Mouse (Mus musculus): ENCODE data around the gene Eps15l1. TPM values are rescaled to one million over a fixed set of nuclear protein-coding genes. Genes with fewer than 3 reads are reported as not detected.

The Eps15l1 gene
- polyA plus RNA-seq, 1 experiment, result 22.8 TPM

- H3ac ChIP-seq (ENCODE audit: control insufficient read depth, insufficient read length), result no peak overlapping the region
- no peaks in the 10 kb centered on the region for H3K27me3 ChIP-seq (ENCODE audit: control insufficient read depth, insufficient read depth, insufficient read length)
- TF ChIP-seq MAX (IDR thresholded peaks at IDR 0.05; ENCODE audit: low read depth) (no peak), POLR2AphosphoS2 (IDR thresholded peaks at IDR 0.05; ENCODE audit: insufficient read length, low read depth) (no peak), TCF12 (IDR thresholded peaks at IDR 0.05; ENCODE audit: insufficient read depth, poor library complexity, severe bottlenecking) (no peak), USF1 (IDR thresholded peaks at IDR 0.05; ENCODE audit: low read depth) (no peak), REST (IDR thresholded peaks at IDR 0.05; ENCODE audit: insufficient read depth, insufficient read length) (no peak), POLR2A (IDR thresholded peaks at IDR 0.05; ENCODE audit: insufficient read length, low read depth) (no peak), TCF3 (IDR thresholded peaks at IDR 0.05; ENCODE audit: insufficient read length, low read depth) (no peak), CEBPB (IDR thresholded peaks at IDR 0.05; ENCODE audit: insufficient read depth, poor library complexity, severe bottlenecking) (no peak), MYOG (IDR thresholded peaks at IDR 0.05; ENCODE audit: control insufficient read depth in 1 of 3, insufficient read depth in 1 of 3, insufficient read length in 2 of 3, low read depth in 2 of 3) (no peak), E2F4 (IDR thresholded peaks at IDR 0.05; ENCODE audit: insufficient read depth) (no peak), SRF (IDR thresholded peaks at IDR 0.05; ENCODE audit: control insufficient read depth, insufficient read length, low read depth) (no peak), MYOD1 (IDR thresholded peaks at IDR 0.05; ENCODE audit: control insufficient read depth in 1 of 3, insufficient read length in 2 of 3, low read depth in 2 of 3) (no peak)
- no peaks in the 10 kb centered on the region for H3K79me2 ChIP-seq (ENCODE audit: control insufficient read depth, insufficient read depth)
- H3K4me3 ChIP-seq, result no peak overlapping the region
- H3K4me2 ChIP-seq (ENCODE audit: low read depth), result no peak overlapping the region
- peaks cover 29% of the 10 kb centered on the region for H3K36me3 ChIP-seq (ENCODE audit: control insufficient read depth, insufficient read depth)
These were observed 38.9 kb downstream of the Eps15l1 start for GRCm38 (mm10) chr8:72382395-72382794.

DNA sequence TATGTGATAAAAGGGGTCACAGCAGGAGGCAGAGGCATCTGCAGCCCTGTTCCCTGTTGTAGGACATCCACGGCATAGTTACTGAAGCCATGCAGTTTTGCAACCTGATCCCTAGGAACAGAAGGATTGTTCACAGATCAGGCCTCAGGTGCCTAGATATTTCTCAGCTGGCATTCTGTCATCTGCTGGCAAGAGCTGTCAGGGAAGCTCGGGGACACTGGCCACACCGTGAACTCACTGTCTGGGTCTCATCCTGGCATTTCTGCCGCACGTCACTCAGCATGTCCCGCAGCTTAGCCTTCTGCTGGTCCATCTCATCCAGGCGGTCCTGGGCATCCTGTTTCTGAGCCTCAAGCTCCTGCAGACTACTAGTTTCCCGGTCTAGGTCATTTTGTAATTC is 40.6 kb downstream of the Eps15l1 start:
- Histone ChIP-seq H3K36me3 (ENCODE audit: control insufficient read depth, insufficient read depth) (peaks cover 31% of the 10 kb centered on the region), H3K79me2 (ENCODE audit: control insufficient read depth, insufficient read depth) (no peaks in the 10 kb centered on the region), H3K4me2 (ENCODE audit: low read depth) (no peak overlapping the region), H3K27me3 (ENCODE audit: control insufficient read depth, insufficient read depth, insufficient read length) (no peaks in the 10 kb centered on the region), H3ac (ENCODE audit: control insufficient read depth, insufficient read length) (no peak overlapping the region), H3K4me3 (no peak overlapping the region)
- no peak for TF ChIP-seq REST (IDR thresholded peaks at IDR 0.05; ENCODE audit: insufficient read depth, insufficient read length)
- TF ChIP-seq POLR2A (IDR thresholded peaks at IDR 0.05; ENCODE audit: insufficient read length, low read depth), result no peak
- no peak for TF ChIP-seq USF1 (IDR thresholded peaks at IDR 0.05; ENCODE audit: low read depth)
- no peak for TF ChIP-seq TCF3 (IDR thresholded peaks at IDR 0.05; ENCODE audit: insufficient read length, low read depth)
- TF ChIP-seq MAX (IDR thresholded peaks at IDR 0.05; ENCODE audit: low read depth), result no peak
- no peak for TF ChIP-seq MYOD1 (IDR thresholded peaks at IDR 0.05; ENCODE audit: control insufficient read depth in 1 of 3, insufficient read length in 2 of 3, low read depth in 2 of 3)
- no peak for TF ChIP-seq POLR2AphosphoS2 (IDR thresholded peaks at IDR 0.05; ENCODE audit: insufficient read length, low read depth)
- no peak for TF ChIP-seq CEBPB (IDR thresholded peaks at IDR 0.05; ENCODE audit: insufficient read depth, poor library complexity, severe bottlenecking)
- TF ChIP-seq TCF12 (IDR thresholded peaks at IDR 0.05; ENCODE audit: insufficient read depth, poor library complexity, severe bottlenecking), result no peak
- no peak for TF ChIP-seq E2F4 (IDR thresholded peaks at IDR 0.05; ENCODE audit: insufficient read depth)
- TF ChIP-seq MYOG (IDR thresholded peaks at IDR 0.05; ENCODE audit: control insufficient read depth in 1 of 3, insufficient read depth in 1 of 3, insufficient read length in 2 of 3, low read depth in 2 of 3), result no peak
- TF ChIP-seq SRF (IDR thresholded peaks at IDR 0.05; ENCODE audit: control insufficient read depth, insufficient read length, low read depth), result no peak

DNA sequence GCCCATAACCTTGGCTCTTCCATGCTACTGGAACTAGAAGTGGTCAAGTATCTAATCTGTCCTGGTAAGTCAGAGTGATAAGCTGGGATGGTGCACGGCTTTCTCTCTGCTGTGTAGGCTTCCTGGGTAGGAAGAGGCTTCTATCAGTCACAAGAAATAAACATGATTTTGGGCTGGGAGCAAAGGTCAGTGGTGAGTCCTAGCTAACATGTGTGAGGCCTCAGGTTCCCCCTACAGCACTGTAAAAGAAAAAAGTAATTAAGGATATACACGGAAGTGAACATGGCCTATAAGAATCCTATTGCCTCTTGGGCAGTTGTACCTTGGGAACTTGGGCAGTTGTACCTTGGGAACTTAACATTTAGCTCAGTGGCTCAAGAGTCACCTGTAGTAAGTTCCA is 44.4 kb downstream of the Eps15l1 start:
- Histone ChIP-seq H3K36me3 (ENCODE audit: control insufficient read depth, insufficient read depth) (peaks cover 29% of the 10 kb centered on the region), H3ac (ENCODE audit: control insufficient read depth, insufficient read length) (no peak overlapping the region), H3K4me3 (no peak overlapping the region), H3K79me2 (ENCODE audit: control insufficient read depth, insufficient read depth) (no peaks in the 10 kb centered on the region), H3K4me2 (ENCODE audit: low read depth) (no peak overlapping the region), H3K27me3 (ENCODE audit: control insufficient read depth, insufficient read depth, insufficient read length) (no peaks in the 10 kb centered on the region)
- TF ChIP-seq TCF3 (IDR thresholded peaks at IDR 0.05; ENCODE audit: insufficient read length, low read depth) (no peak), USF1 (IDR thresholded peaks at IDR 0.05; ENCODE audit: low read depth) (no peak), MAX (IDR thresholded peaks at IDR 0.05; ENCODE audit: low read depth) (no peak), E2F4 (IDR thresholded peaks at IDR 0.05; ENCODE audit: insufficient read depth) (no peak), MYOG (IDR thresholded peaks at IDR 0.05; ENCODE audit: control insufficient read depth in 1 of 3, insufficient read depth in 1 of 3, insufficient read length in 2 of 3, low read depth in 2 of 3) (no peak), REST (IDR thresholded peaks at IDR 0.05; ENCODE audit: insufficient read depth, insufficient read length) (no peak), MYOD1 (IDR thresholded peaks at IDR 0.05; ENCODE audit: control insufficient read depth in 1 of 3, insufficient read length in 2 of 3, low read depth in 2 of 3) (no peak)

DNA sequence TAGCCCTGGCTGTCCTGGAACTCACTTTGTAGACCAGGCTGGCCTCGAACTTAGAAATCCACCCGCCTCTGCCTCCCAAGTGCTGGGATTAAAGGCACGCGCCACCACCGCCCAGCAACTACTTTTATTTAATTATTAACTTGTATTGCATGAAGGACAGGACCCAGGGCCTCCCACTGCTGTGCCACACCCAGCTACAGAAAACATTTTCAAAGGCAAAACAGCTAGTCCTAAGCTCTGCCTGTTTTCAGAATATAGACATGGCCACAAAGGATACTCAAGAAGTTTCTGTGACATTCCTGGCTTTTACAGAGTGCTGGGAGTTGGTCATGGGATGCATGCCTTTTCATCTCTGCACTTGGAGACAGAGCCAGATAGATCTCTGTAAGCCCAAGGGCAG is 45.0 kb downstream of the Eps15l1 start:
- Histone ChIP-seq H3K36me3 (ENCODE audit: control insufficient read depth, insufficient read depth) (peaks cover 25% of the 10 kb centered on the region), H3K27me3 (ENCODE audit: control insufficient read depth, insufficient read depth, insufficient read length) (no peaks in the 10 kb centered on the region), H3K79me2 (ENCODE audit: control insufficient read depth, insufficient read depth) (no peaks in the 10 kb centered on the region), H3K4me3 (no peak overlapping the region), H3ac (ENCODE audit: control insufficient read depth, insufficient read length) (no peak overlapping the region), H3K4me2 (ENCODE audit: low read depth) (no peak overlapping the region)
- no peak for TF ChIP-seq USF1 (IDR thresholded peaks at IDR 0.05; ENCODE audit: low read depth)
- no peak for TF ChIP-seq SRF (IDR thresholded peaks at IDR 0.05; ENCODE audit: control insufficient read depth, insufficient read length, low read depth)
- no peak for TF ChIP-seq TCF3 (IDR thresholded peaks at IDR 0.05; ENCODE audit: insufficient read length, low read depth)
- no peak for TF ChIP-seq POLR2A (IDR thresholded peaks at IDR 0.05; ENCODE audit: insufficient read length, low read depth)
- no peak for TF ChIP-seq CEBPB (IDR thresholded peaks at IDR 0.05; ENCODE audit: insufficient read depth, poor library complexity, severe bottlenecking)

GRCm38 (mm10) chr8:72375161-72375560 is 46.1 kb downstream of the Eps15l1 start:
- H3K36me3 ChIP-seq (ENCODE audit: control insufficient read depth, insufficient read depth), result peaks cover 24% of the 10 kb centered on the region
- no peak overlapping the region for H3ac ChIP-seq (ENCODE audit: control insufficient read depth, insufficient read length)
- no peaks in the 10 kb centered on the region for H3K27me3 ChIP-seq (ENCODE audit: control insufficient read depth, insufficient read depth, insufficient read length)
- no peak for TF ChIP-seq E2F4 (IDR thresholded peaks at IDR 0.05; ENCODE audit: insufficient read depth)
- no peak for TF ChIP-seq REST (IDR thresholded peaks at IDR 0.05; ENCODE audit: insufficient read depth, insufficient read length)
- TF ChIP-seq CEBPB (IDR thresholded peaks at IDR 0.05; ENCODE audit: insufficient read depth, poor library complexity, severe bottlenecking), result no peak
- no peak for TF ChIP-seq POLR2A (IDR thresholded peaks at IDR 0.05; ENCODE audit: insufficient read length, low read depth)
- TF ChIP-seq POLR2AphosphoS2 (IDR thresholded peaks at IDR 0.05; ENCODE audit: insufficient read length, low read depth), result no peak
- TF ChIP-seq MAX (IDR thresholded peaks at IDR 0.05; ENCODE audit: low read depth), result no peak
- TF ChIP-seq MYOD1 (IDR thresholded peaks at IDR 0.05; ENCODE audit: control insufficient read depth in 1 of 3, insufficient read length in 2 of 3, low read depth in 2 of 3), result peak in 2 of 3 experiments; percentile 50 to 69
- TF ChIP-seq MYOG (IDR thresholded peaks at IDR 0.05; ENCODE audit: control insufficient read depth in 1 of 3, insufficient read depth in 1 of 3, insufficient read length in 2 of 3, low read depth in 2 of 3), result peak in 2 of 3 experiments; percentile 69 to 85
- no peak for TF ChIP-seq USF1 (IDR thresholded peaks at IDR 0.05; ENCODE audit: low read depth)
- no peak overlapping the region for H3K4me2 ChIP-seq (ENCODE audit: low read depth)
- no peaks in the 10 kb centered on the region for H3K79me2 ChIP-seq (ENCODE audit: control insufficient read depth, insufficient read depth)
- no peak overlapping the region for H3K4me3 ChIP-seq
